Mouse (Mus musculus) CD4-positive helper T cell, adult 2 months (primary cell): ENCODE measurements around the gene 4930579G24Rik.
A peak's percentile ranks its signal among the peaks of the same experiment; 100 is the strongest.

Experiments used
- DNase-seq: peaks from one replicate; pipeline ENCODE4 v3.0.0-alpha.2; 2012; ENCODE audit warnings: low read depth, missing footprints, low spot score

Gene 4930579G24Rik

GRCm38 (mm10) chr3:79628561-79629415 is at the start of gene 4930579G24Rik:
Gene 4930579G24Rik (plus strand): TSS chr3:79629079.
- peak; percentile 100 for DNase-seq

- DNase-seq: no peak
These were observed 48.8 kb upstream of the 4930579G24Rik start for GRCm38 (mm10) chr3:79579891-79580575.

GRCm38 (mm10) chr3:79586804-79587203 is 42.1 kb upstream of the 4930579G24Rik start:
- peak; percentile 88 for DNase-seq

GRCm38 (mm10) chr3:79589671-79590070 is 39.2 kb upstream of the 4930579G24Rik start:
- DNase-seq: no peak

GRCm38 (mm10) chr3:79590863-79591792 is 37.8 kb upstream of the 4930579G24Rik start, which contains the start of gene Ppid:
Gene Ppid (plus strand): TSS chr3:79591342.
- peak; percentile 90 for DNase-seq

- DNase-seq: no peak
These were observed 36.9 kb upstream of the 4930579G24Rik start for GRCm38 (mm10) chr3:79591793-79592471.

- no peak for DNase-seq
These were observed 33.4 kb upstream of the 4930579G24Rik start for GRCm38 (mm10) chr3:79595468-79595867.

GRCm38 (mm10) chr3:79609886-79610285 is 19.0 kb upstream of the 4930579G24Rik start:
- DNase-seq: no peak

GRCm38 (mm10) chr3:79627484-79628181 is 1.2 kb upstream of the 4930579G24Rik start:
- peak; percentile 35 for DNase-seq

- DNase-seq: peak; percentile 62
These were observed 708 bp upstream of the 4930579G24Rik start for GRCm38 (mm10) chr3:79628182-79628560.

- no peak for DNase-seq
These were observed 494 bp downstream of the 4930579G24Rik start, which contains the start of gene Etfdh for GRCm38 (mm10) chr3:79629416-79629730. Gene Etfdh (minus strand): TSS chr3:79629500.

- DNase-seq: no peak
These were observed 23.2 kb downstream of the 4930579G24Rik start for GRCm38 (mm10) chr3:79652129-79652528.

- no peak for DNase-seq
These were observed 27.8 kb downstream of the 4930579G24Rik start for GRCm38 (mm10) chr3:79656682-79657081.

GRCm38 (mm10) chr3:79664787-79665408 is 36.0 kb downstream of the 4930579G24Rik start:
- peak; percentile 57 for DNase-seq

GRCm38 (mm10) chr3:79670556-79670955 is 41.7 kb downstream of the 4930579G24Rik start:
- no peak for DNase-seq

GRCm38 (mm10) chr3:79672188-79672587 is 43.3 kb downstream of the 4930579G24Rik start:
- DNase-seq: no peak

- DNase-seq: peak; percentile 43
These were observed 44.2 kb downstream of the 4930579G24Rik start for GRCm38 (mm10) chr3:79673082-79673481.

GRCm38 (mm10) chr3:79674641-79675040 is 45.8 kb downstream of the 4930579G24Rik start:
- no peak for DNase-seq

GRCm38 (mm10) chr3:79676411-79676810 is 47.5 kb downstream of the 4930579G24Rik start:
- no peak for DNase-seq
